Mouse (Mus musculus): Measurements from ENCODE around the gene Rhot2.

Rhot2 gene

GRCm38 (mm10) chr17:25867836-25868600 is 23.4 kb upstream of the Rhot2 start:
- Histone ChIP-seq H3K27me3 (ENCODE audit: control insufficient read depth, insufficient read depth, low read length, poor library complexity, severe bottlenecking) (no peaks in the 10 kb centered on the region), H3K36me3 (ENCODE audit: control insufficient read depth, insufficient read depth, low read length, poor library complexity, severe bottlenecking) (no peaks in the 10 kb centered on the region; the same call in 1 of the 2 replicates)
- DNase-seq (ENCODE audit: low read depth, low spot score): peak; percentile 20

GRCm38 (mm10) chr17:25867509-25867835 is 22.8 kb upstream of the Rhot2 start:
- DNase-seq (ENCODE audit: low read depth, low spot score): no peak
- H3K36me3 ChIP-seq (ENCODE audit: control insufficient read depth, insufficient read depth, low read length, poor library complexity, severe bottlenecking): no peaks in the 10 kb centered on the region; the same call in 1 of the 2 replicates
- H3K27me3 ChIP-seq (ENCODE audit: control insufficient read depth, insufficient read depth, low read length, poor library complexity, severe bottlenecking): no peaks in the 10 kb centered on the region

GRCm38 (mm10) chr17:25866172-25866571 is 21.5 kb upstream of the Rhot2 start:
- Histone ChIP-seq H3K27me3 (ENCODE audit: control insufficient read depth, insufficient read depth, low read length, poor library complexity, severe bottlenecking) (no peaks in the 10 kb centered on the region), H3K36me3 (ENCODE audit: control insufficient read depth, insufficient read depth, low read length, poor library complexity, severe bottlenecking) (no peaks in the 10 kb centered on the region; the same call in 1 of the 2 replicates)
- DNase-seq (ENCODE audit: low read depth, low spot score): no peak

GRCm38 (mm10) chr17:25865288-25865687 is 20.6 kb upstream of the Rhot2 start:
- Histone ChIP-seq H3K36me3 (ENCODE audit: control insufficient read depth, insufficient read depth, low read length, poor library complexity, severe bottlenecking) (no peaks in the 10 kb centered on the region; the same call in 1 of the 2 replicates), H3K27me3 (ENCODE audit: control insufficient read depth, insufficient read depth, low read length, poor library complexity, severe bottlenecking) (no peaks in the 10 kb centered on the region)
- DNase-seq (ENCODE audit: low read depth, low spot score): no peak

GRCm38 (mm10) chr17:25864311-25864710 is 19.7 kb upstream of the Rhot2 start:
- no peaks in the 10 kb centered on the region; the same call in 1 of the 2 replicates for H3K36me3 ChIP-seq (ENCODE audit: control insufficient read depth, insufficient read depth, low read length, poor library complexity, severe bottlenecking)
- DNase-seq (ENCODE audit: low read depth, low spot score): no peak

GRCm38 (mm10) chr17:25863681-25864080 is 19.0 kb upstream of the Rhot2 start:
- no peak for DNase-seq (ENCODE audit: low read depth, low spot score)
- Histone ChIP-seq H3K27me3 (ENCODE audit: control insufficient read depth, insufficient read depth, low read length, poor library complexity, severe bottlenecking) (no peaks in the 10 kb centered on the region), H3K36me3 (ENCODE audit: control insufficient read depth, insufficient read depth, low read length, poor library complexity, severe bottlenecking) (no peaks in the 10 kb centered on the region; the same call in 1 of the 2 replicates)

More at GRCm38 (mm10) chr17:25864311-25864710, 19.7 kb upstream of the Rhot2 start:
- H3K27me3 ChIP-seq (ENCODE audit: control insufficient read depth, insufficient read depth, low read length, poor library complexity, severe bottlenecking): no peaks in the 10 kb centered on the region

- no peak for DNase-seq (ENCODE audit: low read depth, low spot score)
- Histone ChIP-seq H3K36me3 (ENCODE audit: control insufficient read depth, insufficient read depth, low read length, poor library complexity, severe bottlenecking) (no peaks in the 10 kb centered on the region; the same call in 1 of the 2 replicates), H3K27me3 (ENCODE audit: control insufficient read depth, insufficient read depth, low read length, poor library complexity, severe bottlenecking) (no peaks in the 10 kb centered on the region)
These were observed 17.3 kb upstream of the Rhot2 start for GRCm38 (mm10) chr17:25861704-25862612.

GRCm38 (mm10) chr17:25860832-25861703 is 16.4 kb upstream of the Rhot2 start, which contains the start of gene Wdr90:
Gene Wdr90 (minus strand): TSS chr17:25861501.
- H3K27me3 ChIP-seq (ENCODE audit: control insufficient read depth, insufficient read depth, low read length, poor library complexity, severe bottlenecking): no peaks in the 10 kb centered on the region
- peak; percentile 95 for DNase-seq (ENCODE audit: low read depth, low spot score)
- no peaks in the 10 kb centered on the region; the same call in 1 of the 2 replicates for H3K36me3 ChIP-seq (ENCODE audit: control insufficient read depth, insufficient read depth, low read length, poor library complexity, severe bottlenecking)

- no peaks in the 10 kb centered on the region for H3K27me3 ChIP-seq (ENCODE audit: control insufficient read depth, insufficient read depth, low read length, poor library complexity, severe bottlenecking)
- no peak for DNase-seq (ENCODE audit: low read depth, low spot score)
- no peaks in the 10 kb centered on the region; the same call in 1 of the 2 replicates for H3K36me3 ChIP-seq (ENCODE audit: control insufficient read depth, insufficient read depth, low read length, poor library complexity, severe bottlenecking)
These were observed 15.6 kb upstream of the Rhot2 start for GRCm38 (mm10) chr17:25860229-25860628.

- DNase-seq (ENCODE audit: low read depth, low spot score): no peak
- Histone ChIP-seq H3K36me3 (ENCODE audit: control insufficient read depth, insufficient read depth, low read length, poor library complexity, severe bottlenecking) (peaks cover 5% of the 10 kb centered on the region), H3K27me3 (ENCODE audit: control insufficient read depth, insufficient read depth, low read length, poor library complexity, severe bottlenecking) (no peaks in the 10 kb centered on the region)
These were observed 835 bp downstream of the Rhot2 start for GRCm38 (mm10) chr17:25843636-25844395.

- Histone ChIP-seq H3K36me3 (ENCODE audit: control insufficient read depth, insufficient read depth, low read length, poor library complexity, severe bottlenecking) (peaks cover 5% of the 10 kb centered on the region), H3K27me3 (ENCODE audit: control insufficient read depth, insufficient read depth, low read length, poor library complexity, severe bottlenecking) (no peaks in the 10 kb centered on the region)
- no peak for DNase-seq (ENCODE audit: low read depth, low spot score)
These were observed 1.5 kb downstream of the Rhot2 start for GRCm38 (mm10) chr17:25843122-25843521.

GRCm38 (mm10) chr17:25842509-25842908 is 2.1 kb downstream of the Rhot2 start:
- H3K36me3 ChIP-seq (ENCODE audit: control insufficient read depth, insufficient read depth, low read length, poor library complexity, severe bottlenecking): peaks cover 5% of the 10 kb centered on the region
- no peak for DNase-seq (ENCODE audit: low read depth, low spot score)
- H3K27me3 ChIP-seq (ENCODE audit: control insufficient read depth, insufficient read depth, low read length, poor library complexity, severe bottlenecking): no peaks in the 10 kb centered on the region

- peaks cover 5% of the 10 kb centered on the region; the same call in 1 of the 2 replicates for H3K36me3 ChIP-seq (ENCODE audit: control insufficient read depth, insufficient read depth, low read length, poor library complexity, severe bottlenecking)
- DNase-seq (ENCODE audit: low read depth, low spot score): no peak
- no peaks in the 10 kb centered on the region for H3K27me3 ChIP-seq (ENCODE audit: control insufficient read depth, insufficient read depth, low read length, poor library complexity, severe bottlenecking)
These were observed 3.4 kb downstream of the Rhot2 start, which contains the start of gene Gm20683 for GRCm38 (mm10) chr17:25841117-25841880. Gene Gm20683 (minus strand): TSS chr17:25841763.

Measured in splenic B cell, adult 2 months (primary cell).